Mouse (Mus musculus) kidney, embryonic 16.5 days (tissue): ENCODE measurements around the gene Stk40. TPM values are rescaled to one million over a fixed set of nuclear protein-coding genes. Genes with fewer than 3 reads are reported as not detected.

Experiments used
- ATAC-seq: fragments of 200-750 bp; cut with Nextera tagmentation; 2 replicates; pipeline ENCODE4 v1.8.0; 2017; ENCODE audit warnings: moderate TSS enrichment; ENCODE audit not compliant: low FRiP score, low TSS enrichment
- H3K27ac ChIP-seq: fragments of 300-500 bp; sonication (generic); 2 replicates; pipeline ENCODE4 v1.5.1; 2014; ENCODE audit warnings: low read length
- H3K27me3 ChIP-seq: fragments of 300-500 bp; sonication (generic); 2 replicates; pipeline ENCODE4 v1.6.1; 2014; ENCODE audit warnings: low read length, control low read depth, mixed read lengths; ENCODE audit not compliant: insufficient read depth
- H3K36me3 ChIP-seq: fragments of 300-500 bp; sonication (generic); 2 replicates; pipeline ENCODE4 v1.6.1; 2014; ENCODE audit warnings: low read length, control low read depth, mixed read lengths; ENCODE audit not compliant: insufficient read depth
- H3K4me1 ChIP-seq: fragments of 300-500 bp; sonication (generic); 2 replicates; pipeline ENCODE4 v1.6.1; 2014; ENCODE audit warnings: low read length, control low read depth, mixed read lengths; ENCODE audit not compliant: insufficient read depth
- H3K4me2 ChIP-seq: fragments of 300-500 bp; sonication (generic); replicated peaks from 2 replicates; pipeline ENCODE4 v1.6.1; 2014; ENCODE audit warnings: low read depth, low read length
- H3K4me3 ChIP-seq: fragments of 300-500 bp; sonication (generic); 2 replicates; pipeline ENCODE4 v1.5.1; 2014; ENCODE audit warnings: mild to moderate bottlenecking, low read length
- H3K9ac ChIP-seq: fragments of 300-500 bp; sonication (generic); replicated peaks from 2 replicates; pipeline ENCODE4 v1.6.1; 2014; ENCODE audit warnings: low read length
- H3K9me3 ChIP-seq: fragments of 300-500 bp; sonication (generic); 2 replicates; pipeline ENCODE4 v1.6.1; 2016; ENCODE audit warnings: low read length, control low read depth
- WGBS: fragments of 180-500 bp; shearing (Covaris S2); extraction: QIAGEN DNeasy Blood & Tissue Kit; methylation state at CpG from one replicate; pipeline ENCODE4 v1.1.7; 2014; 5-methylcytosine and 5-hydroxymethylcytosine counted together
- polyA plus RNA-seq: library from polyadenylated mRNA; unstranded; fragments of >200 nt; fragmentation: Nextera tagmentation; extraction: Ambion mirVana; gene quantifications from 2 replicates; pipeline ENCODE4 v1.2.1, GENCODE M21; 2015

Stk40 gene
- polyA plus RNA-seq, 1 experiment from 2014 or later = 43.9 TPM

GRCm38 (mm10) chr4:126096464-126097111, 7.2 kb upstream of the Stk40 start, which contains the start of gene Lsm10:
Lsm10 (plus strand) TSS chr4:126096623.
- Histone ChIP-seq H3K4me2 (peak within 1 kb of the TSS; percentile 65), H3K27ac (peak within 1 kb of the TSS; percentile 76), H3K27me3 (no peaks in the 10 kb centered on the region), H3K4me1 (peaks cover 6% of the 10 kb centered on the region; the same call in 1 of the 2 replicates), H3K9ac (peak within 1 kb of the TSS; percentile 89), H3K4me3 (peak within 1 kb of the TSS; percentile 80), H3K9me3 (no peaks in the 10 kb centered on the region), H3K36me3 (0 out of 2 replicates have a peak, but pooled peaks cover 5% of the 10 kb centered on the region)
- 3% methylated on average over 37 of the region's 37 CpGs for WGBS
- peak; percentile 99 for ATAC-seq

GRCm38 (mm10) chr4:126097711-126098253, 6.0 kb upstream of the Stk40 start:
- H3K4me1 ChIP-seq = peaks cover 14% of the 10 kb centered on the region
- H3K9ac ChIP-seq = no peak overlapping the region
- H3K36me3 ChIP-seq = 0 out of 2 replicates have a peak, but pooled peaks cover 5% of the 10 kb centered on the region
- H3K27ac ChIP-seq = no peak overlapping the region
- H3K27me3 ChIP-seq = no peaks in the 10 kb centered on the region
- no peak for ATAC-seq
- no peaks in the 10 kb centered on the region for H3K9me3 ChIP-seq
- WGBS = 90% methylated on average over 20 of the region's 20 CpGs
- H3K4me2 ChIP-seq = no peak overlapping the region
- H3K4me3 ChIP-seq = no peak overlapping the region

- Histone ChIP-seq H3K4me1 (peaks cover 21% of the 10 kb centered on the region), H3K4me3 (no peak overlapping the region), H3K4me2 (no peak overlapping the region), H3K9ac (no peak overlapping the region), H3K27me3 (no peaks in the 10 kb centered on the region), H3K9me3 (no peaks in the 10 kb centered on the region), H3K36me3 (0 out of 2 replicates have a peak, but pooled peaks cover 5% of the 10 kb centered on the region), H3K27ac (no peak overlapping the region)
- WGBS = 91% methylated on average over 3 of the region's 3 CpGs
- ATAC-seq = no peak
These were observed 4.4 kb upstream of the Stk40 start for GRCm38 (mm10) chr4:126099365-126099764.

GRCm38 (mm10) chr4:126100764-126101163, 3.0 kb upstream of the Stk40 start:
- 85% methylated on average over 3 of the region's 3 CpGs for WGBS
- Histone ChIP-seq H3K36me3 (0 out of 2 replicates have a peak, but pooled peaks cover 5% of the 10 kb centered on the region), H3K4me1 (peaks cover 35% of the 10 kb centered on the region), H3K4me2 (no peak overlapping the region), H3K27me3 (no peaks in the 10 kb centered on the region), H3K27ac (no peak overlapping the region), H3K4me3 (no peak overlapping the region), H3K9ac (no peak overlapping the region), H3K9me3 (no peaks in the 10 kb centered on the region)
- no peak for ATAC-seq

- Histone ChIP-seq H3K27ac (peak overlapping the region; percentile 84), H3K27me3 (no peaks in the 10 kb centered on the region), H3K4me2 (peak overlapping the region; percentile 98), H3K9me3 (no peaks in the 10 kb centered on the region), H3K4me3 (no peak overlapping the region), H3K9ac (peak overlapping the region; percentile 62), H3K36me3 (0 out of 2 replicates have a peak, but pooled peaks cover 5% of the 10 kb centered on the region), H3K4me1 (peaks cover 32% of the 10 kb centered on the region)
- 45% methylated on average over 7 of the region's 7 CpGs for WGBS
- no peak for ATAC-seq
These were observed 1.5 kb upstream of the Stk40 start for GRCm38 (mm10) chr4:126102061-126102841.

GRCm38 (mm10) chr4:126103057-126103581, 638 bp upstream of the Stk40 start:
- H3K27ac ChIP-seq = peak overlapping the region; percentile 84
- H3K4me3 ChIP-seq = peak overlapping the region; percentile 67
- H3K9ac ChIP-seq = peak overlapping the region; percentile 62
- WGBS = under 1% methylated on average over 15 of the region's 15 CpGs
- H3K9me3 ChIP-seq = no peaks in the 10 kb centered on the region
- H3K27me3 ChIP-seq = no peaks in the 10 kb centered on the region
- H3K4me2 ChIP-seq = peak overlapping the region; percentile 98
- peaks cover 39% of the 10 kb centered on the region for H3K4me1 ChIP-seq
- ATAC-seq = peak; percentile 60
- H3K36me3 ChIP-seq = 0 out of 2 replicates have a peak, but pooled peaks cover 5% of the 10 kb centered on the region

- 1% methylated on average over 34 of the region's 34 CpGs for WGBS
- H3K9ac ChIP-seq = peak overlapping the region; percentile 73
- H3K27ac ChIP-seq = peak overlapping the region; percentile 63
- peak; percentile 21 for ATAC-seq
- peak overlapping the region; percentile 67 for H3K4me3 ChIP-seq
- no peaks in the 10 kb centered on the region for H3K27me3 ChIP-seq
- no peaks in the 10 kb centered on the region for H3K9me3 ChIP-seq
- no peaks in the 10 kb centered on the region for H3K36me3 ChIP-seq
- peaks cover 53% of the 10 kb centered on the region for H3K4me1 ChIP-seq
- peak overlapping the region; percentile 98 for H3K4me2 ChIP-seq
These were observed 711 bp downstream of the Stk40 start for GRCm38 (mm10) chr4:126104261-126105075.

- H3K27me3 ChIP-seq = no peaks in the 10 kb centered on the region
- H3K9ac ChIP-seq = 0 out of 2 replicates have a peak overlapping the region, but pooled peaks have one; percentile 73
- WGBS = 43% methylated on average over 7 of the region's 7 CpGs
- H3K27ac ChIP-seq = no peak overlapping the region; the same call in 1 of the 2 replicates
- H3K36me3 ChIP-seq = no peaks in the 10 kb centered on the region
- H3K4me3 ChIP-seq = peak overlapping the region; percentile 67
- peaks cover 60% of the 10 kb centered on the region for H3K4me1 ChIP-seq
- H3K4me2 ChIP-seq = peak overlapping the region; percentile 98
- no peak for ATAC-seq
- H3K9me3 ChIP-seq = no peaks in the 10 kb centered on the region
These were observed 1.5 kb downstream of the Stk40 start for GRCm38 (mm10) chr4:126105131-126105783.
